Mouse (Mus musculus) MEL (cell line): ENCODE measurements at regions not wholly inside any gene's neighbourhood (a gene's known extent, or its start where the extent isn't known, plus 50 kb on each side); places are given as distances from the start of the nearest gene placed in this dataset.

Experiments
- CTCF ChIP-seq, 3 experiments: IDR thresholded peaks in 2 of 3; conservative IDR thresholded peaks in 1 of 3; 2 replicates each; pipeline ENCODE4 v1.5.1; 2011 to 2012; ENCODE audit warnings: low read length in 3 of 3, low read depth in 2 of 3, mild to moderate bottlenecking in 2 of 3, improper control_type of control experiment in 1 of 3, inconsistent platforms in 1 of 3, mixed read lengths in 1 of 3, moderate library complexity in 1 of 3; ENCODE audit not compliant: control insufficient read depth in 1 of 3, insufficient read depth in 1 of 3, poor library complexity in 1 of 3, severe bottlenecking in 1 of 3
- EP300 ChIP-seq, 2 experiments: IDR thresholded peaks; 2 replicates each; pipeline ENCODE4 v1.6.1; 2011; ENCODE audit warnings: improper control_type of control experiment in 2 of 2, low read length in 2 of 2, low read depth in 1 of 2, mild to moderate bottlenecking in 1 of 2
- JUND ChIP-seq: IDR thresholded peaks from 2 replicates; pipeline ENCODE4 v1.6.1; 2011; ENCODE audit warnings: low read depth, mild to moderate bottlenecking, improper control_type of control experiment, low read length
- MAX ChIP-seq: IDR thresholded peaks from 2 replicates; pipeline ENCODE4 v1.6.1; 2011; ENCODE audit warnings: low read length, improper control_type of control experiment
- MXI1 ChIP-seq: IDR thresholded peaks from 2 replicates; pipeline ENCODE4 v1.6.1; 2011; ENCODE audit warnings: mild to moderate bottlenecking, low read depth, low read length, improper control_type of control experiment
- POLR2A ChIP-seq, 2 experiments: IDR thresholded peaks; 2 replicates each; pipeline ENCODE4 v1.6.1; 2011 to 2012; ENCODE audit warnings: low read length in 2 of 2, mild to moderate bottlenecking in 2 of 2, control low read depth in 1 of 2, improper control_type of control experiment in 1 of 2, low read depth in 1 of 2, moderate library complexity in 1 of 2; ENCODE audit not compliant: control insufficient read depth in 1 of 2, insufficient read depth in 1 of 2, poor library complexity in 1 of 2
- POLR2AphosphoS2 ChIP-seq: IDR thresholded peaks from 2 replicates; pipeline ENCODE4 v1.6.1; 2011; ENCODE audit warnings: low read length, improper control_type of control experiment
- TAL1 ChIP-seq: IDR thresholded peaks from 2 replicates; pipeline ENCODE4 v1.6.1; 2012; ENCODE audit warnings: mild to moderate bottlenecking, inconsistent platforms, low read length, moderate library complexity, mixed read lengths
- USF1 ChIP-seq: IDR thresholded peaks from 2 replicates; pipeline ENCODE4 v1.6.1; 2014; ENCODE audit warnings: low read depth, mild to moderate bottlenecking, inconsistent platforms, low read length, improper control_type of control experiment, moderate library complexity
- ZMIZ1 ChIP-seq: IDR thresholded peaks from 2 replicates; pipeline ENCODE4 v1.6.1; 2012; ENCODE audit warnings: low read depth, mild to moderate bottlenecking, inconsistent platforms, low read length, improper control_type of control experiment, moderate library complexity
- ZNF384 ChIP-seq: IDR thresholded peaks from 2 replicates; pipeline ENCODE4 v1.6.1; 2012; ENCODE audit warnings: low read depth, mild to moderate bottlenecking, inconsistent platforms, low read length, improper control_type of control experiment

DNA sequence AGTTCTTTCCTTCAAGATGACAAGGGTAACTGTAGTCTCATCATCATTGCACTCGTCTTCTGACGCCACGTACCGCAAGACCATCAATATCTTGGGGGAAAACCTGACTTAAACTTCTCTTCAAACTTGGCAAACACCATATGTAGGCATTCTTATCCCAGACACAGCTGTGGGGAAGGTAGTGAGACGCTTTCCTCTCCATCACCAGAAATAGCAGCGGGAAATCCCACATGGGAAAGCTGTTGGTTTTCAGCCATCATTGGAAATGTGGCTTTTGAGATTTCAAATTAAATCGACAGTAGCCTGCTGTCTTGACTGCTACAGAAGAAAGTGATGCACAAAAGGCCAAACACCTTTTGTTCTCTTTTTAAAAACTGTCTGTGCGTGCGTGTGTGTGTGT lies 322.4 kb downstream of the Chl1 start:
- TF ChIP-seq POLR2A (IDR thresholded peaks at IDR 0.05; ENCODE audit: control insufficient read depth in 1 of 2, insufficient read depth in 1 of 2, low read depth in 1 of 2, low read length in 2 of 2, poor library complexity in 1 of 2) (no peak), ZNF384 (no peak), USF1 (no peak), EP300 (IDR thresholded peaks at IDR 0.05; ENCODE audit: low read depth in 1 of 2, low read length in 2 of 2) (no peak), CTCF (IDR thresholded peaks at IDR 0.05 in 2 of 3, conservative IDR thresholded peaks at IDR 0.05 in 1 of 3; ENCODE audit: control insufficient read depth in 1 of 3, insufficient read depth in 1 of 3, low read depth in 2 of 3, low read length in 3 of 3, poor library complexity in 1 of 3, severe bottlenecking in 1 of 3) (no peak), JUND (no peak), MXI1 (no peak), ZMIZ1 (no peak), MAX (no peak), TAL1 (no peak), POLR2AphosphoS2 (no peak)
